Mouse (Mus musculus) spleen, adult 2 months (tissue): ENCODE data around the gene Gm4881.

Source experiments
- CTCF ChIP-seq: fragments of 200-500 bp; IDR thresholded peaks from 2 replicates; pipeline ENCODE4 v1.5.1; 2011; ENCODE audit warnings: mild to moderate bottlenecking, inconsistent platforms; ENCODE audit not compliant: insufficient read depth, insufficient read length, insufficient replicate concordance; ENCODE audit errors: extremely low read depth
- POLR2A ChIP-seq: fragments of 200-500 bp; IDR thresholded peaks from 2 replicates; pipeline ENCODE4 v1.6.1; 2011; ENCODE audit warnings: low read depth, low read length, inconsistent platforms

GRCm38 (mm10) chr7:24947316-24948048, 3.2 kb upstream of the Gm4881 start:
- TF ChIP-seq CTCF (no peak), POLR2A (no peak)
